Mouse (Mus musculus) A20 (cell line): Measurements from ENCODE around the gene Prdx2.
A peak's percentile ranks its signal among the peaks of the same experiment; 100 is the strongest.

Source experiments
- DNase-seq: peaks from one replicate; pipeline ENCODE4 v3.0.0-alpha.2; 2011; ENCODE audit warnings: low read depth, low spot score

Gene Prdx2

DNA sequence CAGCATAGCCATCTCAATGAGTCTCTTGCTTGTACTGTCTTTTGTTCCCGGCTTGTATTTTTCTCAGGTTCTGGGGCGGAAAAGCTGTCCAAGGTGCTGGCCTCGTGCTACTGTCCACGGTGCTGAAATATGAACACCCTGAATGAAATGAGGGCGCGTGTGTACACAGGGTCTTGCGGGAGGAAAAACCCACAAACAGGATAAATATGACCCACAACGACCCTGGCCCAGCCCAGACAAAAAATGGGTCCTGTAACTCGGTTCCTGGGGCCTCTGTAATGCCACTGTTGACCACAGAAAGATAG is 22.2 kb upstream of the Prdx2 start:
- peak; percentile 43 for DNase-seq

DNA sequence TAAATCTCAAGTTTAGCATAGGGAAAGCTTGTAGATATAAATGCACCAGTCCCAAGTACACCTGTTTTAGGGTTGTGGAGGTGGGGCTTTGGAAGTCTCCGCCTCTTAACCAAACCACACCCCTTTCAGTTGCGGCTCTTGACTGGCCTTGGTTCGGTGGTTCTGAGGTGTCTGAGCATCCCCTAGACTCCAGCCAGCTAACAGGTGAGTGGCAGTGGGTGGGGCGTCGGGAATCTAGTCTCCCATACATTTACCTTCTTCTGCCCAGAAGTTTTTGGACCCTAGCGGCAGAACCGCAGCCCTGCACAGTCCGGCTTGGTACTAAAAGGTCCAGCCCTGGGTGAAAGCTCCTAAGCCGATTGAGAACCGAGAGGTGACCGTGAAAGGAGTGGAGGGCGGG is 19.6 kb upstream of the Prdx2 start:
- DNase-seq, result no peak

DNA sequence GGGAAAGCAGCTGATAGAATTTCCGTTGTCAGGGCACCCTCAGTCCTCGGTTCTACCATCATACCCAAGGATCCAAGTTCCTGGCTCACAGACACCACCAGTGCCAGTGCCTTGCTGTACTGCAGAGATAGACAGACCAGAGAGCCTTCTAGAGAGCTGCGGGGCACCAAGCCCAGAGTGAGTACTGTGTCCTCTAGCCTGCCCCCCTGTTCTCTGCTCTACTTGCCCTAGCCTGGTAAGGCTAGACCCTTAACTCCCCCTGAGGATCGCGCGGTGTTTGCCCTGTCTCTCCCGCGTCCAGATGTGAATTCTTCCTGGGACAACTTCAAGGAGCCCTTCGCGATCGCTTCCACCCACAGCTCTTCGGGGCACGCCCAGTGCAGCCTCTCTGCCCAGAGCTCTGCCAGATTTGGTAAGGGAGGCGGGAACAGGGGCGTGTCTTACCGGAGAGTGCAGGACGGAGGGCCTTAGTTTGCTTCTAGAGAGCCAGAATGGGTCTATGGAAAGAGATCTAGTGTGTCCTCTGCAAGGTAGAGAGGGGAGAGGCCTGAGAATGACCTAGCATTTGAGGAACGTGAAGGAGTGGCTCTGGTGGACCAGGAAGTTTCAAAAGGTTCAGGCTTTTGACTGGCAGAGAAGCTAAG is 16.7 kb upstream of the Prdx2 start:
- peak; percentile 44 for DNase-seq

GRCm38 (mm10) chr8:84956768-84957167 is 12.6 kb upstream of the Prdx2 start:
- peak; percentile 72 for DNase-seq

- no peak for DNase-seq
These were observed 9.6 kb upstream of the Prdx2 start for GRCm38 (mm10) chr8:84959811-84960210.

GRCm38 (mm10) chr8:84963952-84964351 is 5.4 kb upstream of the Prdx2 start:
- DNase-seq, result peak; percentile 26

DNA sequence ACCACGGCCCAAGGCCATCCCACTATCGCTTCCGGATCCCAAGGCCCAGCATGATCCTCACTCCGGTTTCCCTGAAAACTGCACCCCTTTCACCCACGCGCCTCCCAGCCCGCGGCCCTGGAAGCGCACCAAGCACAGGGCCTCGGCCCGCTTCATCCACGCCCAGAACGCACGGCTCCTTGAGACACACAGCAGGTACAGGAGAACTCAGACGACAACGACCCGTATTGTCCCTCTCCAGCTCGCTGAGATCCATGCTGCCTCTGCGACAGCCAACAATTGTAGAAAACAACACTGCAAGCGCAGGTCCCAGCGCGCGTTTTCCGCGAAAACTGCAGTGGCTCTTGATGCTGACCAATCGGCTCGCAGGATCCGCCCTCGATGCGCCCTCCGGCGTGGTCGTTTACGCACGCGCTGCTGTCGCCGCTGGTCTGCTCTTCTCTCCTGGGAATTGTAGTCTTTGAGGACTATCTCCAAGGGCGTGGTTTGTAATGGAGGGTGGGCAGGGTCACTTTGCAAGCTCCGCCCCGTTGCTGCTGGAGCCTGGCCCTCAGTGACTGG is 3.6 kb upstream of the Prdx2 start:
- peak; percentile 99 for DNase-seq

DNA sequence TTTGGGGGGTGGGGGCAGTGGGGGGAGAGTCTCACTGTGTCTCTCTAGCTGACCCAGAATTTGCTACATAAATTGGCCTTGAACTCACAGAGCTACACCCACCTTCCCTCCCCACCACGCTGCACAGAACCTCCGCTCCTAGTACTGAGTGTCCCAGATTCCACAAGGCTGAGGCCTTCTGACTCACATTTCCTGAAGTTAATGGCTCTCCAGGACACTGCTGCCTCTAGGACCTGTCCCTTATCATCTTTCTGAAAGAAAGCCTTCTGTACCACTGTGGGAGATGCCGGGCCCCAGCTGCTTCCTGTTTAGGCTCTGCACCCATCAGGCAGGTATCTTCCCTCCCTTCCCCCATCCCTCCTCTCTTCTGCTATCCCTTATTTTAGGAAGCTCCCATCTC is 2.8 kb upstream of the Prdx2 start:
- DNase-seq, result peak; percentile 25

DNA sequence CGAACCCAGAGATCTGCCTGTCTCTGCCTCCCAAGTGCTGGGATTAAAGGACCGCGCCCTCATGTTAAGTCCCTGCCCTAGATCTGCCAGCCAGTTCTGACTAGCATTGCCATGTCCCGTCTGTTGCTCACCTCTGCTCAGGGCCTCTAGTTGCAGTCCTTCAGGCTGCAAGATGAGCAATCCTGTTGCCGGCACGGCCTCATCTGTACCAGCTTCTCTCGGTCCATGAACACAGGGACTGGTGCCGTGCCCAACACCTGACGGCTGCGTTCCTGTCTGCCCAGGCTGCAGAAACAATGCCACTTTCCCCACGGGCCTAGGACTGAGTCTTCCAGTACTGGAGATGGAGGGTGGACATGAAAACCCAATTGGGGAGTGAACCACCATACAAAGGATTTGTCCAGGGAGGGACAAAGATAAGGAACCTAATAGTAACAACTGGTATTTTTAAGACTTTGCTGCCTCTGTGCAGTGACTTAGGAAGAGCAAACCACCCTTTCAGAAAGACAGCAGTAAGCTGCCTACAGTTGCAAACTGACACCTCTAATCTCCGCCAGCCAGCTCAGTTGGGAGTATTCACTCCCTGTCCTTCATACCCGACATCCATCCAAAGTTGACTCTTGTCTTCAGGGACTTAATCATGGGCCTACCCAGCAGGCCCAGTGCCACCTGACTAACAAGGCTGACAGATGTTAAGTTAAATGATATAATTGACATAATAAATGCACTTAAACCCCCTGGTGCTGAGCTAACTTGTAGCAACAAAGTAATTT is 1.7 kb upstream of the Prdx2 start:
- DNase-seq, result no peak

DNA sequence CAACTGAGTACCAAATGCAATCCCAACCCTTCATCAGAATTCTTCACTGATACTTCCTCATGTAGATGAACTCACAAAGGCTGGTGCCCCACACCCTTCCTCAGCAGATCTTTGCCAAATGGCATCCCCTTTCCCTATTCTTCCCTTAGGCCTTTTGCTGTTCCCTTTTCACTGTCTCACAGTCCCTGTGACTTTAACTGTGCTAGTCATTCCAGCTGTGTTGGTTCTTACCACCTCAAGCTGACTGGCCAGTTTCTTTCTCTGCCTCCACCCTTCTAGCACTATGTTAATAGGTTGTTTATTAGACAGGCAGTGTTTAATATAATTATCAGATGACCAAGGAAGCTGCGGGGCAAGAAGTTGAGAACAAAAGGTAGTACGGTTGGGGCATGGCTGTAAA is 737 bp upstream of the Prdx2 start:
- DNase-seq, result no peak

DNA sequence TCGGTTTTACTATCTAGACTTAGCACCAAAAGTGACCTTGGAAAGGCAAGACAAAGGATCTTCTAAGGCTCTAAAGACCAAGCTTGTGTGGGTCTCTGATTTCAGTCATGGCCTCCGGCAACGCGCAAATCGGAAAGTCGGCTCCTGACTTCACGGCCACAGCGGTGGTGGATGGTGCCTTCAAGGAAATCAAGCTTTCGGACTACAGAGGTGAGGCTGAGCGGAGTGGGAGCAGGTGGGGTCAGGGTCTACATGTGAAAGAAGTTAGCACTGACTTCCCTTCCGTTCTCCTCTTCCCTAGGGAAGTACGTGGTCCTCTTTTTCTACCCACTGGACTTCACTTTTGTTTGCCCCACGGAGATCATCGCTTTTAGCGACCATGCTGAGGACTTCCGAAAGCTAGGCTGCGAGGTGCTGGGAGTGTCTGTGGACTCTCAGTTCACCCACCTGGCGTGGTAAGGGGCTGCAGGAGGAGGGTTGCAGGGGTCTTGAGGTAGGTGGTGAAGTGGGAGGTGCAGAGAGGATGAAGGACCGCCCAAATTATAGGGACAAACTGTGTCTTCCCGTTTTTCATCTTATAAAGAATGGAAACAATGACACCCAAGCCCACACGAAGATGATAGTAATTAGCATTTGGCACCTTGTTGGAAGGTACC is 876 bp downstream of the Prdx2 start:
- peak; percentile 29 for DNase-seq

GRCm38 (mm10) chr8:84970913-84971312 is 1.5 kb downstream of the Prdx2 start:
- no peak for DNase-seq

DNA sequence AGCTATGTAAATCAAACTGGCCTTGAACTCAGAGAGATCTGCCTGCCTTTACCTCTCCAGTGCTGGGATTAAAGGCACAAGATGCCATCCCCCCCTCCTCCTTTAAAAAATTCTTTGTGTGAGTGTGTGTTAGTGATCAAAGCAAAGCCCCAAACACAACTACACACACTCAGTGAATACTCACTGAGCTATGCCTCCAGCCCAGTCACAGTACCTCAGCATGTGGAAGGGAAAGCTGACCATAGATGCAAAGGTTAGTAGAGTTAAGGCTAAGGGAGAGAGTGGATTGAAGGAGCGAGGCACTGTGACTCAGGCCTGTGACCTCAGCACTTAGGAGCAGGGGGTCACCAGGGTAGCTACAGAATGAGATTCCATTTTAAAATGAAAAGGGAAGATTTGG is 3.7 kb downstream of the Prdx2 start:
- DNase-seq, result no peak

- peak; percentile 85 for DNase-seq
These were observed 4.6 kb downstream of the Prdx2 start for GRCm38 (mm10) chr8:84973803-84974542.

DNA sequence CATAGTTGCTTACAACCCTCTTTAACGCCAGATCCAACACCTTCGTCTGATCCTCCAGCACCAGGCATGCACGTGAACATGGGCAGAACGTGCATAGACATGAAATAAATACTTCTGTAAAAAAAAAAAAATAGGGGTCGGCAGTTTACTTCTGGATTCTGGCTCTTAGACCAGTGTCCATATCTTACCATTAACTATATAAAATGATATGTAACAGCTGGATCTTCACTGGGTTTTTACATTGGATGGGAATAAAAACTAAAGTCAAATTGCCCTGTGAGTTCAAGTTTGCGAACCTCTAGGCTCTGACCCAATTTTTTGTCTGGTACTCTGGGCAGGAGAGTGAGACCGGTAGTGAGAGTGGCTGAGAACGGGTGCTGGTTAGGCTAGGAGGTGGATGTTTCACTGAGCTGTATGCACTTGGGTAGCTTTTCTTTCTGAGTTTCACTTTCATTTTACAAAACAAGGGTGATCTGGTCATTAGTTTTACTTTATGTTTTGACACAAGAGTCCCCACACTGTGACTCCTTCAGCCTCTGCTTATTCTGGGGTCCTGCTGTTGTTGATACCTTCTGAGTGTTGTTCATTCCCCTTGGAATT is 5.3 kb downstream of the Prdx2 start:
- DNase-seq, result peak; percentile 85

DNA sequence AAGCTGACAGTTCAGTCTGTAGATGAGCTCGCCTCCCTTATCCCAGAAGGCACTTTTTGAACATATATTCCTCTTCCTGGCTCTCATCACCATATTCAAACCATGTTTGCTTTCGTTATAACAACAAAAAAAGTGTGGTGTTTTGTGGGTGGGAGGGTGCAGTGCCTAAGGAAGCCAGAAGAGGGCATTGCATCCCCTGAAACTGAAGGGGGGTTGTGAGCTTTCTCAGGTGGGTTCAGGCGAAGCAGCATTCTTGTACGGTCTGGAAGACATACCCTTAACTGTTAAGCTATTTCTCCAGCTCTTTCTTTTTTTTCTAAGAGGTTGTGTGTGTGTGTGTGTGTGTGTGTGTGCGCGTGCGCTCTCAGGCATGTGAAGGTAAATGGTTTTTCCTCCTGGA is 6.0 kb downstream of the Prdx2 start:
- DNase-seq, result peak; percentile 92

DNA sequence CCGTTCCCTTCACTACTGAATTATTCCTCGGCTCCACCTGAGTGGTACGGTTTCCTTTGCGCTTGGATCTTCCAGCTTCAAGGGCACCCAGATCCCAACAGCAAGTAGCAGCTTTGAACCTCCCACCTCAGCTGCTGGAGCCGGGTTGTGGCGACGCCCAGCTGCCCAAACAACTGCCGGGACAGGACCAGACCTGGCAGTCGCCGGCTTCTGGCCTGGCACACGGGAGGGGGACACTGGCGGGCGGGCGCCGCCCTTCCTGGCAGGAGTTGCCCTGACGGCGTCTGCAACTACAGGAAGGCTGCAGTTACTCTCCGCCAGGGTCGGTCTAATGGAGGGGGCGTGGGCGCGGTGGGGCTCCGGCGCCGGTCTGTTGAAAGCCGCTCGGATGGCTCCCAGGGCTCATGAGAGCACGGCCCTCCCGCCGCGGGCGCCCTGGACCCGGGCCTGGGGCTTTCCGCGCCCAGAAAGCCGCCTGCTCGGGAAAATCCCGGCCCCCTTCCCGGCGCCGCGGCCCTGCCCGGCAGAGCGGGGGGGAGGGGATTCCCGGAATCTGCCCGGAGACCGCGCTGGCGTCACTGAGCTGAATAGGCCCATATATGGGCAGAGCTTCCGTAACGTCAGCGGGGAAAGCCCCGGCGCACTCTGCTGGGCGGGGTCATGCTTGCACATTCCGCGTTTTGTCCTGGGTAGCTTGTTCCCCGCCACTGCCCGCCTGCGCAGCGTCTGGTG is 6.8 kb downstream of the Prdx2 start:
- peak; percentile 96 for DNase-seq

GRCm38 (mm10) chr8:84976763-84977434 is 7.5 kb downstream of the Prdx2 start:
- DNase-seq, result no peak

GRCm38 (mm10) chr8:84977435-84978247 is 8.3 kb downstream of the Prdx2 start:
- DNase-seq, result peak; percentile 94
